Mouse (Mus musculus) lung, adult 2 months (tissue): ENCODE results near the gene Six6.

Source experiments
- CTCF ChIP-seq: fragments of 200-500 bp; IDR thresholded peaks from 2 replicates; pipeline ENCODE4 v1.5.1; 2011; ENCODE audit warnings: mild to moderate bottlenecking, low read length, control low read depth; ENCODE audit not compliant: insufficient read depth
- POLR2A ChIP-seq: fragments of 200-500 bp; IDR thresholded peaks from 2 replicates; pipeline ENCODE4 v1.6.1; 2011; ENCODE audit warnings: low read depth, mild to moderate bottlenecking, control low read depth, low read length, borderline replicate concordance; ENCODE audit errors: extremely low read depth

DNA sequence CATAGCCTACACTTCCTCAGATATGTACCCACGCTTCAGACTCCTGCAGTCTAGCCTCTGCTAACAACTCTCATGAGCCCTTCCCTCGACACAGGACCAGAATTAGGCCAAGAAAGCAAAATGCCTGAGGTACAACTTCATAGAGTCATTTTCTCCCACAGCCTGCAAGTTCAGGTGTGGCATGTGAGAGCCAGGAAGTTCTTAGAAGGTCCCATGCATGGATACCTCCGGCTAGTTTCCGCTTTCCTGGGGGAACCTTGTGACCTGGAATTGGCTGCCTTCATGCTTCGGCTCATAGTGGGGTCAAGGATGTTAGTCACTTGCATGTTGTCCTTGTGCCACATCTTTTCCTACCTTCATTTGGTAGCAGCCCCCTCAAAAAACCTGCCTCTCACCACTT is 13.4 kb downstream of the Six6 start:
- TF ChIP-seq POLR2A, result no peak
- TF ChIP-seq CTCF, result no peak
